Mouse (Mus musculus): ENCODE measurements around the gene Gpr182.

The Gpr182 gene

GRCm38 (mm10) chr10:127698966-127699365 lies 52.6 kb downstream of the Gpr182 start:
- ATAC-seq (ENCODE audit: low TSS enrichment) = peak; percentile 79; the same call in 1 of the 2 replicates

Data from frontal cortex, adult (tissue).